Mouse (Mus musculus): ENCODE measurements at regions not wholly inside any gene's neighbourhood (a gene's known extent, or its start where the extent isn't known, plus 50 kb on each side); places are given as distances from the start of the nearest gene placed in this dataset.

- Histone ChIP-seq H3K4me3 (ENCODE audit: insufficient read depth, low read depth, low read length) (no peak overlapping the region), H3K4me1 (ENCODE audit: control insufficient read depth, insufficient read depth, insufficient read length, low read length) (no peaks in the 10 kb centered on the region), H3K27ac (replicated peaks; ENCODE audit: low read depth, low read length) (no peak overlapping the region)
Observed at GRCm38 (mm10) chr14:47835408-47835807, 187.2 kb downstream of the Ktn1 start.

GRCm38 (mm10) chr14:47839493-47840215 is 191.4 kb downstream of the Ktn1 start:
- Histone ChIP-seq H3K4me3 (ENCODE audit: insufficient read depth, low read depth, low read length) (no peak overlapping the region), H3K4me1 (ENCODE audit: control insufficient read depth, insufficient read depth, insufficient read length, low read length) (no peaks in the 10 kb centered on the region), H3K27ac (replicated peaks; ENCODE audit: low read depth, low read length) (no peak overlapping the region)

- H3K4me1 ChIP-seq (ENCODE audit: control insufficient read depth, insufficient read depth, insufficient read length, low read length) = no peaks in the 10 kb centered on the region
- no peak overlapping the region for H3K27ac ChIP-seq (replicated peaks; ENCODE audit: low read depth, low read length)
- H3K4me3 ChIP-seq (ENCODE audit: insufficient read depth, low read depth, low read length) = no peak overlapping the region
Observed at GRCm38 (mm10) chr14:47844366-47844765, 196.1 kb downstream of the Ktn1 start.

GRCm38 (mm10) chr14:47848861-47849260 is 200.6 kb downstream of the Ktn1 start:
- H3K27ac ChIP-seq (replicated peaks; ENCODE audit: low read depth, low read length) = no peak overlapping the region
- no peak overlapping the region for H3K4me3 ChIP-seq (ENCODE audit: insufficient read depth, low read depth, low read length)
- H3K4me1 ChIP-seq (ENCODE audit: control insufficient read depth, insufficient read depth, insufficient read length, low read length) = no peaks in the 10 kb centered on the region

GRCm38 (mm10) chr14:47856280-47856765 is 208.1 kb downstream of the Ktn1 start:
- Histone ChIP-seq H3K4me1 (ENCODE audit: control insufficient read depth, insufficient read depth, insufficient read length, low read length) (no peaks in the 10 kb centered on the region), H3K4me3 (ENCODE audit: insufficient read depth, low read depth, low read length) (no peak overlapping the region), H3K27ac (replicated peaks; ENCODE audit: low read depth, low read length) (no peak overlapping the region)

- H3K27ac ChIP-seq (replicated peaks; ENCODE audit: low read depth, low read length) = no peak overlapping the region
- H3K4me1 ChIP-seq (ENCODE audit: control insufficient read depth, insufficient read depth, insufficient read length, low read length) = no peaks in the 10 kb centered on the region
- no peak overlapping the region for H3K4me3 ChIP-seq (ENCODE audit: insufficient read depth, low read depth, low read length)
Observed at GRCm38 (mm10) chr14:47857271-47857670, 209.0 kb downstream of the Ktn1 start.

GRCm38 (mm10) chr14:47857731-47858556 is 209.7 kb downstream of the Ktn1 start:
- Histone ChIP-seq H3K4me3 (ENCODE audit: insufficient read depth, low read depth, low read length) (no peak overlapping the region), H3K4me1 (ENCODE audit: control insufficient read depth, insufficient read depth, insufficient read length, low read length) (no peaks in the 10 kb centered on the region), H3K27ac (replicated peaks; ENCODE audit: low read depth, low read length) (no peak overlapping the region)

- H3K4me3 ChIP-seq (ENCODE audit: insufficient read depth, low read depth, low read length) = no peak overlapping the region
- no peak overlapping the region for H3K27ac ChIP-seq (replicated peaks; ENCODE audit: low read depth, low read length)
- H3K4me1 ChIP-seq (ENCODE audit: control insufficient read depth, insufficient read depth, insufficient read length, low read length) = no peaks in the 10 kb centered on the region
Observed at GRCm38 (mm10) chr14:47862556-47862955, 214.3 kb downstream of the Ktn1 start.

- no peaks in the 10 kb centered on the region for H3K4me1 ChIP-seq (ENCODE audit: control insufficient read depth, insufficient read depth, insufficient read length, low read length)
- H3K4me3 ChIP-seq (ENCODE audit: insufficient read depth, low read depth, low read length) = no peak overlapping the region
- H3K27ac ChIP-seq (replicated peaks; ENCODE audit: low read depth, low read length) = no peak overlapping the region
Observed at GRCm38 (mm10) chr14:47863067-47863466, 214.8 kb downstream of the Ktn1 start.

GRCm38 (mm10) chr14:47863701-47864100 is 215.5 kb downstream of the Ktn1 start:
- Histone ChIP-seq H3K4me3 (ENCODE audit: insufficient read depth, low read depth, low read length) (no peak overlapping the region), H3K27ac (replicated peaks; ENCODE audit: low read depth, low read length) (no peak overlapping the region), H3K4me1 (ENCODE audit: control insufficient read depth, insufficient read depth, insufficient read length, low read length) (no peaks in the 10 kb centered on the region)

GRCm38 (mm10) chr14:47867017-47867416 is 218.8 kb downstream of the Ktn1 start:
- no peaks in the 10 kb centered on the region for H3K4me1 ChIP-seq (ENCODE audit: control insufficient read depth, insufficient read depth, insufficient read length, low read length)
- no peak overlapping the region for H3K27ac ChIP-seq (replicated peaks; ENCODE audit: low read depth, low read length)
- no peak overlapping the region for H3K4me3 ChIP-seq (ENCODE audit: insufficient read depth, low read depth, low read length)

GRCm38 (mm10) chr14:47868258-47868780 is 220.1 kb downstream of the Ktn1 start:
- Histone ChIP-seq H3K27ac (replicated peaks; ENCODE audit: low read depth, low read length) (no peak overlapping the region), H3K4me1 (ENCODE audit: control insufficient read depth, insufficient read depth, insufficient read length, low read length) (no peaks in the 10 kb centered on the region), H3K4me3 (ENCODE audit: insufficient read depth, low read depth, low read length) (no peak overlapping the region)

- no peak overlapping the region for H3K4me3 ChIP-seq (ENCODE audit: insufficient read depth, low read depth, low read length)
- H3K27ac ChIP-seq (replicated peaks; ENCODE audit: low read depth, low read length) = no peak overlapping the region
- no peaks in the 10 kb centered on the region; the same call in 1 of the 2 replicates for H3K4me1 ChIP-seq (ENCODE audit: control insufficient read depth, insufficient read depth, insufficient read length, low read length)
Observed at GRCm38 (mm10) chr14:47876585-47876984, 228.3 kb downstream of the Ktn1 start.

GRCm38 (mm10) chr14:47877167-47877566 is 228.9 kb downstream of the Ktn1 start:
- Histone ChIP-seq H3K4me3 (ENCODE audit: insufficient read depth, low read depth, low read length) (no peak overlapping the region), H3K27ac (replicated peaks; ENCODE audit: low read depth, low read length) (no peak overlapping the region), H3K4me1 (ENCODE audit: control insufficient read depth, insufficient read depth, insufficient read length, low read length) (no peaks in the 10 kb centered on the region; the same call in 1 of the 2 replicates)

GRCm38 (mm10) chr14:47877771-47878443 is 229.7 kb downstream of the Ktn1 start:
- no peak overlapping the region for H3K27ac ChIP-seq (replicated peaks; ENCODE audit: low read depth, low read length)
- H3K4me3 ChIP-seq (ENCODE audit: insufficient read depth, low read depth, low read length) = no peak overlapping the region
- H3K4me1 ChIP-seq (ENCODE audit: control insufficient read depth, insufficient read depth, insufficient read length, low read length) = no peaks in the 10 kb centered on the region; the same call in 1 of the 2 replicates

Measured in brown adipose tissue, adult 24 weeks (tissue).